Mouse (Mus musculus) lung, postnatal 4 days (tissue): Measurements from ENCODE around the gene Cnr2.

Source experiments
- DNase-seq, 2 experiments: peaks; one replicate each; pipeline ENCODE4 v3.0.0; 2021

Cnr2 gene

DNA sequence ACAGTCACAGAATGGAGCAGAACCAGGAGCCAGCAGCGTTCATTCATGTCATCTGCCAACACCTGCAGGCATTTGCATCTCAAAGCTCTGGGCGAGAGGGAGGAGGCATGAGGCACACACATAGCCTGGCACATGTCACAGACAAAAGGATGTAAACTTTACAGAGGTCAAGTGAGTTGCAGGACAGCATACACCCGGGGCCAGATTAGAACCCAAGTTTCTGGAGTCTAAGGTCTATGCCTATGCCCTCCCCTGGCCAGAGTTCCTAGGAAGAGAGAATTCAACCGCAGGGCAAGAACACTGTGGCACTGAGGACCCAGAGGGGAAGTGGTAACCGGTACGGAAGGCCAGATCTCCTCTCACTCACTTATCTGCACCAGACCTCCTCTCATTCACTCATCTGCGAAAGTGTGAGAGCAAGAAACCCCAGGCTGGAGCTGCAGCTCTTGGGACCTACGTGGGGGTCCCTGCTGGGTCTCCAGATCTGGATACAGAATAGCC is at the start of gene Cnr2:
TSS of gene Cnr2 (plus strand) at position 324 of the 501 bp plus-strand sequence.
- peak in 1 of 2 experiments; percentile 36 for DNase-seq

- no peak for DNase-seq
Observed at GRCm38 (mm10) chr4:135847581-135847980, 47.6 kb upstream of the Cnr2 start.

DNA sequence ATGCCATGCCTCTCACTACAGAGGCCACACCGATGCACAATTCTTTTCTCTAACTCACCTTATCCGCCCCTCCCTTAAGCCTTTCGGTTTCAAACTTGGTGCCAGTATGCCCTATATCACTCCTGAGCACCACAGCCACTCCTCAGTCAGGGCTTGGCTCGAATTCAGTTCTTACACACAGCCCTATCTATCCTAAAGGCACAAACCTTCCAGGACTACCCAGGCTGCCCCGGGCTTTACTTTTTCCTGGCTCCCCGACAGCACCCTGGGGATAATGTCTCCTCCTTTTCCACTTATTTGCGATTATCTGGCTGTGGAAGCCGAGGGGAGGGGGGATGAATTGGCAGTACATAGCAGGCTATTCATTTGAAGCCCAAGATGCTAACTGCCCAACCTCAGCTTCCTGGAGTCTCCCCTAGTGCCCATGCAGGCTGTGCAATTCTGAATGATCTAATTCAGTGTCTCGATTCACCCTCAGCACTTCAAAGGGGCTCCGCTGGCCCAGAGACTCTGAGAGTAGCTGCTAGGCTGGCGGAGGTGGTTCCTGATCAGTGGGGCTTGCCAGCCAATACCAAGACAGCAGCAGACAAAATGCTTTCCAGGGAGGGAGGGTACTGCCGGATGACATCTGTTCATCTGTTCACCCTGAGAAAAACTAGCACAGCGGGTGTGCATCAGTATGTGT is 44.6 kb upstream of the Cnr2 start:
- DNase-seq: no peak

- DNase-seq: no peak
Observed at GRCm38 (mm10) chr4:135851942-135852341, 43.3 kb upstream of the Cnr2 start.

DNA sequence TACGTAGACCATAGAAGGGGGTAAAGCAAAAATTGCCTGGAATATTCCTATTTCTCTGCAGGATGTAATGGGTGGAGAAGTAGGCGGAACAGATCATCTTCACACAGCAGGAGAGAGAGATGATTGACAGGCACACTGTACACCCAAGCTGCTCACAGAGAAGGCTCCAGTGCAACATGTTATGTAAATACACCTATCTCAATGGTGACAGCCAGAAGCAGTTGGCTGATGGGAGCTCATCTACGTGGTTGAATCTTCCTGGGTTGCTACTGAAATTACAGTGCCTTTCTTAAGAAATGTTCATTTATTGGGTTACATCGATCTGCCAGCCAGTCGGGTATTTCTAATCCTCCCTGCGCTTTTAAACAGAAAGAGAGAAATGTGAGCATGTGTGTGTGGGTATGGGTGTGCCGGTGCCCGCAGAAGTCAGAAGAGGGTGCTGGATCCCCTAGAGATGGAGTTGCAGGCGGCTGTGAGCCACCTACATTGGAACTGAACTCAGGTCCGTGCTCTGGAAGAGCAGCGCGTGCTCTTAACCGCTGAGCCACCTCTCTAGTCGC is 41.1 kb upstream of the Cnr2 start:
- DNase-seq: no peak

DNA sequence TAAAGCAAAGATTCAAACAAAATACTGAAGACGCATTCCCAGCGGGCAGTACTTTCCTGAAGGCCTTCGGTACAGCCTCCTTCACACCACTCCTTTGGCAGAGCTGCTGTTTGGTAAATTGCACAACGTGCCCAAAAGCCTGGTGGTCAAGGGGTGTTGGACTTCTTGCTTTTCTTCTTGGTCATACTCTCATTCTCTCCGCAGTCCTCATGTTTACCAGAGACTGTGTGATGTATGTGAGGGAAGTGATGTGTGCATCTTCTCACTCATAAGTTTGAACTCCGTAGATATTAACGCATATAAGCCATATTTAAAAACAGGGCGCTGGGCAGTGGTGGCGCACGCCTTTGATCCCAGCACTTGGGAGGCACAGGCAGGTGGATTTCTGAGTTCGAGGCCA is 40.6 kb upstream of the Cnr2 start:
- no peak for DNase-seq

- peak in 1 of 2 experiments; percentile 40 for DNase-seq
Observed at GRCm38 (mm10) chr4:135855080-135855479, 40.1 kb upstream of the Cnr2 start.

DNA sequence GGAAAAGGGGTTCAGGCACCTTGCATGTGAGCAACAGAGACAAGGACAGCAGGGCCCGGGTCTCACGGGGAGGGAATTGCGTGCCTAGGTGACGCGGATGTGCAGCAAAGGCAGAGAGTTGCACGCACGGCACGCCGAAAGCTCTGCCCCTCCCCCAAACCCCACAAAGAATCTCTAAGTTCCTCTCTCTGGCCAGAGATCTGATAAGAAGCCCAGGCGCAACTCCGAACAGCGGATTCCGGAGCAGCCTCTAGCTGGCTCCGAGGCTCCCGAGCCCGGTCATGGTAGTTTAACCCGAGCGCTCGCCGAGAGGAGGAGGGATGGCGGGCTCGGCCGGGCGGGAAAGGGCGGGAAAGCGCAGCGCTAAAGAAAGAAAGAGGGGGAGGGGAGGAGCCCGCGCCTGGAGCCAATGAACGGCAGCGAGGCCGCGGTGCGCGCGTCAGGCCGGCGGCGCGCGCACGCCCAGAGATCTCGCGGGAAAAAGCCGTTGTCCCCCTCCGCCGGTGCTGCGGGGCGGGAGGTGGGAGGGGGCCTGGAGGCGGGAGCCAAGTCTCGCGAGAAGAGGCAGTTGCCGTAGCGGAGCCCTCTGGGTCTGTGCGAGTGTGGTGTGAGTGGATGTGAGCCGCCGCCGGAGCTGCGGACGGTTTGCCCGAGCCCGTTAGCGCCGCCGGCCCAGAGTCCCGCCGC is 39.5 kb upstream of the Cnr2 start, which contains the start of gene Srsf10:
TSS of gene Srsf10 (plus strand) at position 212 of the 687 bp plus-strand sequence.
- peak; percentile 98 for DNase-seq

DNA sequence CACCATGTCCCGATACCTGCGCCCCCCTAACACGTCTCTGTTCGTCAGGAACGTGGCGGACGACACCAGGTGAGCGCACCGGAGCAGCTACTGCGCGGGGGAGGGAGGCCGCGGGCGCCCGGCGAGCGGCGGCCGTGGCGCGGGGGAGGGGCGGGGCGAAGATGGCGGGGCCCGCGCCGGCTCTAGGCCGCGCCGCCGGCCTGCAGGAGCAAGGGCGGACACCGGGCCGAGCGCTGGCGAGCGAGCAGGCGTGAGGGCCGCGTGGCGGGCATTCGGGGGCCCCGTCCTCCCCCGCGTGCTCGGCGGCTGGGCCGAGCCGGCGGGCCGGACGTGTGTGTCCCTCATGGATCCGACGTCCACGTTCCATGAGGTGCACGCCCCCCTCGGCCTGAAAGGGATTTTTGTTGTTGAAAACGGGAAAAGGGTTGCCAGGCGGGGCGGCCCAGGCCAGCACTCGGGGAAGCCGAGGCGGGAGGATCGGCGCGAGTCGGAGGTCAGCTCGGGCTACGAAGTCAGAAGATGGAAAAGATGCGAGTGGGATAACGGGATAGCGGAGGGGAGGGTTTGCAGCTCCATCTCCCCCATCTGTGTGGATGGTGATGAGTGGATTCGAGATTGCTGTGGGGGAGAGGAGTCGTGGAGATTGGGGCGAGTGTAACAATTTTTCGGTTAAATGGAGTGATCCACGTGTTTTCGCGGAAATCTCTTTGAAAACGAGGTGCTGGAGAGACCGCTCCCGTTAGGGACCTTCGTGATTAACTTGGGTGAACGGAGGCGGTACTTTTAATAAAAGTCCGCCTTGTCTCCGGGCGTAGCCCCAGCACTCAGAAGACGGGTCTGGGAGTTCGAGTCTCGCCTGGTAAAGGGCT is 38.7 kb upstream of the Cnr2 start:
- DNase-seq: peak; percentile 78 to 82

GRCm38 (mm10) chr4:135857597-135858186 is 37.5 kb upstream of the Cnr2 start:
- no peak for DNase-seq

- no peak for DNase-seq
Observed at GRCm38 (mm10) chr4:135868996-135869395, 26.2 kb upstream of the Cnr2 start.

- no peak for DNase-seq
Observed at GRCm38 (mm10) chr4:135870227-135871023, 24.8 kb upstream of the Cnr2 start.

- no peak for DNase-seq
Observed at GRCm38 (mm10) chr4:135872015-135872414, 23.2 kb upstream of the Cnr2 start.

DNA sequence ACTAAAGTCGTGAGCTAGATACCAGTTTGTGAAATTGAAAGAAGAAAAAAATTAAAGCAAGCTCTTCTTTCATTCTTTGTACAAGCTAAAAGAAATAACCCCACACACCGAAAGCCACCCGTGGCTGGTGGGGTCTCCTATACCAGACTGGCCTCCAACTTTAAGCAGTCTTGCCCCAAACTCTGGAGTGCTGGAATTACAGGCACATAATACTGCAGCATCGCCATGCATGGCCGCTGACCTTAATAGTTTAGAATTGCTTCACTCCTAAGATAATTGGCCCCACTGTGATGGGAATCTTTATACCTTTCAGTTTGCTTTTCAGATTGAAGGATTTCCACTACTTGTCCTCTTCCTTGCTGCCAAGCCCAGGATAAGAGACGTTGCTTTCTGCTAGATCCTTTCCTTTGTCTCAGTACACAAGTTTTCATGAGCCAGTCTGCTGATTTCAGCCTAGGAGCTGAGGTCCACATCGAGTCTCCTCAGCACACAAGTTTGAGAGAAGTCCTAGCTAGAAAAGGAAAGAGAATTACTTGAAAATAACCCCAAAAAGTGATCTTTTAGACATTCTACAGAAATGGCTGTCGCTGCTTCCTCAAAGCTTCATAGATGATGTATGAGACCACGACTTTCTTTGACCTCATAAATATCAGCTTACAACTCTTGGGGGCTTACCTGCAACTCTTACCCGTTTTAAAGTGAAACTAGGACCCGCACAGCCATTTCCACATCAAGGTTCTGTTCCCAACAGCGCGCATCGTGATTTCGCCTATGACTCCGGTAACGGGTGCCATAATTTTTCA is 22.4 kb upstream of the Cnr2 start:
- no peak for DNase-seq

GRCm38 (mm10) chr4:135873526-135874202 is 21.5 kb upstream of the Cnr2 start, which contains the start of gene Pnrc2:
Pnrc2 (minus strand) TSS chr4:135873850.
- peak; percentile 92 to 96 for DNase-seq

- DNase-seq: no peak
Observed at GRCm38 (mm10) chr4:135874564-135875535, 20.3 kb upstream of the Cnr2 start.

DNA sequence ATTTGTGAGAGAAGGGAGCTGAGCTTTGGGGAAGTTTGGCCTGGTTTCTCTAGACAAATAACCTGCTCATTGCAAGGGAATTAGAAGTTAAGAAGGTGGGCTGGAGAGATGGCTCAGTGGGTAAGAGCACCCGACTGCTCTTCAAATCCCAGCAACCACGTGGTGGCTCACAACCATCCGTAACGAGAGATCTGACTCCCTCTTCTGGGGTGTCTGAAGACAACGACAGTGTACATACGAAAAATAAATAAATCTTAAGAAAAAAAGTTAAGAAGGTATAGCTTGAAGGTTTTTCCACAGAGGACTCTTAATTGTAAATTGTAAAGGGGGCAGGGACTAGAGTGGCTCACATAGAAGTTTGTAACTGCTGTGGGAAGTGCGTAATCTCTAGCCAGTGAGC is 19.6 kb upstream of the Cnr2 start:
- no peak for DNase-seq

GRCm38 (mm10) chr4:135875991-135876582 is 19.1 kb upstream of the Cnr2 start:
- DNase-seq: peak; percentile 77 to 78
